Mouse (Mus musculus) testis, adult 2 months (tissue): ENCODE measurements at regions not wholly inside any gene's neighbourhood (a gene's known extent, or its start where the extent isn't known, plus 50 kb on each side); places are given as distances from the start of the nearest gene placed in this dataset.

Experiments
- CTCF ChIP-seq: fragments of 200-500 bp; IDR thresholded peaks from 2 replicates; pipeline ENCODE4 v1.5.1; 2012; ENCODE audit warnings: low read depth, mild to moderate bottlenecking, inconsistent platforms, low read length, moderate library complexity; ENCODE audit not compliant: control insufficient read depth, insufficient read depth, insufficient replicate concordance
- POLR2A ChIP-seq: fragments of 200-500 bp; IDR thresholded peaks from 2 replicates; pipeline ENCODE4 v1.6.1; 2012; ENCODE audit warnings: low read depth, mild to moderate bottlenecking, inconsistent platforms, low read length, moderate library complexity; ENCODE audit not compliant: control insufficient read depth

GRCm38 (mm10) chr4:106232499-106232970 is 83.5 kb upstream of the Usp24 start:
- TF ChIP-seq CTCF, result no peak
- no peak for TF ChIP-seq POLR2A
